Mouse (Mus musculus) cerebral cortex, adult 2 months (tissue): ENCODE results near the gene Rsph10b.

Experiments used
- WGBS: fragments of 180-500 bp; shearing (Covaris S2); methylation state at CpG from one replicate; pipeline ENCODE4 v1.1.7; 2018; 5-methylcytosine and 5-hydroxymethylcytosine counted together

The Rsph10b gene

GRCm38 (mm10) chr5:143932831-143933230 is at the start of gene Rsph10b:
TSS of gene Rsph10b (plus strand) at chr5:143933035.
- 22% methylated on average over 8 of the region's 8 CpGs for WGBS

- WGBS: 94% methylated on average over 3 of the region's 3 CpGs
Measured at GRCm38 (mm10) chr5:143885274-143885673, 47.6 kb upstream of the Rsph10b start.

- 80% methylated on average over 6 of the region's 6 CpGs for WGBS
Measured at GRCm38 (mm10) chr5:143890741-143891140, 42.1 kb upstream of the Rsph10b start.

GRCm38 (mm10) chr5:143892255-143892886 is 40.5 kb upstream of the Rsph10b start:
- WGBS: 51% methylated on average over 9 of the region's 9 CpGs

GRCm38 (mm10) chr5:143893396-143893795 is 39.4 kb upstream of the Rsph10b start:
- WGBS: 30% methylated on average over 5 of the region's 5 CpGs

- WGBS: 87% methylated on average over 14 of the region's 14 CpGs
Measured at GRCm38 (mm10) chr5:143897635-143898330, 35.1 kb upstream of the Rsph10b start, which contains the start of gene Ankrd61. TSS of gene Ankrd61 (minus strand) at chr5:143897685.

GRCm38 (mm10) chr5:143902111-143902510 is 30.7 kb upstream of the Rsph10b start:
- 51% methylated on average over 3 of the region's 3 CpGs for WGBS

- 85% methylated on average over 4 of the region's 4 CpGs for WGBS
Measured at GRCm38 (mm10) chr5:143903813-143904212, 29.0 kb upstream of the Rsph10b start.

GRCm38 (mm10) chr5:143906429-143906828 is 26.4 kb upstream of the Rsph10b start:
- WGBS: 54% methylated on average over 8 of the region's 8 CpGs

GRCm38 (mm10) chr5:143908926-143909325 is 23.9 kb upstream of the Rsph10b start:
- WGBS: 2% methylated on average over 9 of the region's 9 CpGs

- under 1% methylated on average over 70 of the region's 70 CpGs for WGBS
Measured at GRCm38 (mm10) chr5:143909417-143910400, 23.1 kb upstream of the Rsph10b start, which contains the start of the genes Aimp2 and Pms2. TSS of gene Aimp2 (minus strand) at chr5:143909847. TSS of gene Pms2 (plus strand) at chr5:143909964.

- WGBS: 91% methylated on average over 9 of the region's 9 CpGs
Measured at GRCm38 (mm10) chr5:143916221-143916620, 16.6 kb upstream of the Rsph10b start.

GRCm38 (mm10) chr5:143917418-143917817 is 15.4 kb upstream of the Rsph10b start:
- WGBS: 48% methylated on average over 5 of the region's 5 CpGs

GRCm38 (mm10) chr5:143918120-143918519 is 14.7 kb upstream of the Rsph10b start:
- 94% methylated on average over 3 of the region's 3 CpGs for WGBS

- WGBS: 93% methylated on average over 6 of the region's 6 CpGs
Measured at GRCm38 (mm10) chr5:143924781-143925452, 7.9 kb upstream of the Rsph10b start.

- WGBS: 93% methylated on average over 8 of the region's 8 CpGs
Measured at GRCm38 (mm10) chr5:143927875-143928274, 5.0 kb upstream of the Rsph10b start, which contains the start of gene Gm42421. TSS of gene Gm42421 (plus strand) at chr5:143928175.

- WGBS: 92% methylated on average over 4 of the region's 4 CpGs
Measured at GRCm38 (mm10) chr5:143929291-143929690, 3.5 kb upstream of the Rsph10b start.

- WGBS: 94% methylated on average over 12 of the region's 12 CpGs
Measured at GRCm38 (mm10) chr5:143930656-143931055, 2.2 kb upstream of the Rsph10b start.

- 72% methylated on average over 6 of the region's 6 CpGs for WGBS
Measured at GRCm38 (mm10) chr5:143931863-143932580, 813 bp upstream of the Rsph10b start.

GRCm38 (mm10) chr5:143933414-143933813 is 579 bp downstream of the Rsph10b start:
- WGBS: 80% methylated on average over 11 of the region's 11 CpGs

GRCm38 (mm10) chr5:143933875-143934274 is 1.0 kb downstream of the Rsph10b start:
- WGBS: 91% methylated on average over 1 of the region's 1 CpGs
